Mouse (Mus musculus): Measurements from ENCODE around the gene Krtap5-5.

- no peak for TF ChIP-seq CTCF (conservative IDR thresholded peaks at IDR 0.05; ENCODE audit: low read length)
- 0 out of 2 replicates have a peak, but pooled peaks have one; percentile 7 for TF ChIP-seq POU5F1 (IDR thresholded peaks at IDR 0.05; ENCODE audit: borderline replicate concordance, low read length)
These were observed 1.8 kb upstream of the Krtap5-5 start for GRCm38 (mm10) chr7:142231540-142231939.
